Comparison of ENCODE assay signal across 8 mouse cellular contexts in genomic region chr15:85811535-85812277, GRCm38 (mm10). TPM values are rescaled to one million over a fixed set of nuclear protein-coding genes. Genes with fewer than 3 reads are reported as not detected.
DNase-seq lines count a peak whose midpoint lies in the region; ATAC-seq and TF ChIP-seq lines count a peak whose summit lies in the region.

Cdpf1 (minus strand) TSS chr15:85811697.

- H3K27ac ChIP-seq in gastrocnemius, adult 2 months, result peak within 1 kb of the TSS; percentile 97
- H3K27ac ChIP-seq in hindbrain, postnatal 0 days, result peak within 1 kb of the TSS; percentile 96
- H3K27ac ChIP-seq in left cerebral cortex, adult 2 months, result peak within 1 kb of the TSS; percentile 98

- H3K4me3 ChIP-seq in gastrocnemius, adult 2 months, result peak within 1 kb of the TSS; percentile 81
- H3K4me3 ChIP-seq in hindbrain, postnatal 0 days (ENCODE audit: low read length), result peak within 1 kb of the TSS; percentile 69
- peak within 1 kb of the TSS; percentile 95 for H3K4me3 ChIP-seq in left cerebral cortex, adult 2 months

- peak; percentile 77 for DNase-seq in WW6 (ENCODE audit: low read depth, low spot score)
- peak; percentile 98 to 99 for DNase-seq in cerebellum, postnatal 4 days (ENCODE audit: low spot score in 2 of 2)
- peak; percentile 99 for DNase-seq in gastrocnemius, adult 2 months
- peak; percentile 99 for DNase-seq in hindbrain, postnatal 0 days (ENCODE audit: low spot score)
- peak; percentile 99 to 100 for DNase-seq in left cerebral cortex, adult 2 months (ENCODE audit: extremely low spot score in 1 of 2, low spot score in 2 of 2)
- DNase-seq in right cerebral cortex, adult 2 months (ENCODE audit: low spot score in 2 of 2), result peak; percentile 99
- DNase-seq in urinary bladder, postnatal 14 days (ENCODE audit: low spot score), result peak; percentile 99

- no peaks in the 10 kb centered on the region for H3K36me3 ChIP-seq in hindbrain, postnatal 0 days (ENCODE audit: insufficient read depth, low read length)

- H3K9me3 ChIP-seq in hindbrain, postnatal 0 days (ENCODE audit: low read length), result no peaks in the 10 kb centered on the region

- peak within 1 kb of the TSS; percentile 78 for H3K9ac ChIP-seq in hindbrain, postnatal 0 days (replicated peaks; ENCODE audit: low read length)

- no peak for TF ChIP-seq CTCF in gastrocnemius, adult 2 months (IDR thresholded peaks at IDR 0.05)
- TF ChIP-seq CTCF in hindbrain, postnatal 0 days (IDR thresholded peaks at IDR 0.05; ENCODE audit: low read depth), result no peak
- peak; percentile 7 for TF ChIP-seq CTCF in left cerebral cortex, adult 2 months (IDR thresholded peaks at IDR 0.05)

- no peaks in the 10 kb centered on the region for H3K27me3 ChIP-seq in hindbrain, postnatal 0 days (ENCODE audit: insufficient read depth, low read length)

- WGBS in hindbrain, postnatal 0 days, result 1% methylated on average over 36 of the region's 36 CpGs

- no peaks in the 10 kb centered on the region for H3K4me1 ChIP-seq in hindbrain, postnatal 0 days (ENCODE audit: insufficient read depth, low read length)

- H3K4me2 ChIP-seq in hindbrain, postnatal 0 days (ENCODE audit: low read depth, low read length), result peak within 1 kb of the TSS; percentile 81

- intact Hi-C loops in gastrocnemius, adult 2 months (cut with DNase I), result loop anchor here (1.0 to 5.0 kb wide), 3 partner anchors 46 to 76 kb away; partner anchors contain the start of genes Gtse1 and Trmu
- intact Hi-C loops in left cerebral cortex, adult 2 months (cut with DNase I), result loop anchor here (2.0 to 5.0 kb wide), 3 partner anchors 47 to 74 kb away; partner anchors contain the start of genes Gtse1 and Trmu

- peak; percentile 98 for ATAC-seq in hindbrain, postnatal 0 days
- peak; percentile 93 for ATAC-seq in megakaryocyte, adult 5-6 weeks (ENCODE audit: poor library complexity, severe bottlenecking)

RNA-seq across cellular contexts. Expression of gene Cdpf1, which starts in this region (rescaled TPM):
- 10 to 100 TPM; 44.7 to 57.0 TPM for total RNA-seq in gastrocnemius, adult 2 months (2021)
- total RNA-seq in hindbrain, postnatal 0 days (2014; rRNA removed), result 21.0 and 32.6 TPM in 2 replicates
- polyA plus RNA-seq in hindbrain, postnatal 0 days (2015; fragmentation: Nextera tagmentation; extraction: Ambion mirVana), result 22.9 and 25.0 TPM in 2 replicates
- 10 to 100 TPM; 21.1 to 21.3 TPM for total RNA-seq in left cerebral cortex, adult 2 months (2021)
- 8.3 and 13.0 TPM in 2 replicates for total RNA-seq in megakaryocyte, adult 5-6 weeks (2015)
- total RNA-seq in megakaryocyte, adult 5-6 weeks (2017), result 7.7 and 14.5 TPM in 2 replicates

Comparison
In these comparisons a context has a peak if more than half of its experiments do, and no peak if none do; other contexts are left out.
1. Peak in every context shown above with its lines: DNase-seq, ATAC-seq, H3K4me3 ChIP-seq and H3K27ac ChIP-seq.